Mouse (Mus musculus) cerebellum, postnatal 14 days (tissue): Measurements from ENCODE around the gene Hunk.

ENCODE experiments used
- DNase-seq, 2 experiments: peaks; one replicate each; pipeline ENCODE4 v3.0.0; 2021; ENCODE audit warnings: mixed read lengths in 2 of 2

The Hunk gene

GRCm38 (mm10) chr16:90385688-90386513, at the start of gene Hunk:
Gene Hunk, plus strand, starts transcription at chr16:90386013.
- DNase-seq = peak; percentile 64 to 65

GRCm38 (mm10) chr16:90339026-90339425, 46.8 kb upstream of the Hunk start:
- no peak for DNase-seq

- DNase-seq = no peak
Observed at GRCm38 (mm10) chr16:90341086-90341485, 44.7 kb upstream of the Hunk start.

GRCm38 (mm10) chr16:90349700-90350548, 35.9 kb upstream of the Hunk start:
- DNase-seq = peak; percentile 74 to 79

- DNase-seq = no peak
Observed at GRCm38 (mm10) chr16:90351726-90352125, 34.1 kb upstream of the Hunk start.

- no peak for DNase-seq
Observed at GRCm38 (mm10) chr16:90352691-90353090, 33.1 kb upstream of the Hunk start.

GRCm38 (mm10) chr16:90353156-90353555, 32.7 kb upstream of the Hunk start:
- no peak for DNase-seq

- no peak for DNase-seq
Observed at GRCm38 (mm10) chr16:90359329-90359728, 26.5 kb upstream of the Hunk start.

- no peak for DNase-seq
Observed at GRCm38 (mm10) chr16:90359750-90360149, 26.1 kb upstream of the Hunk start.

GRCm38 (mm10) chr16:90360327-90360726, 25.5 kb upstream of the Hunk start:
- DNase-seq = peak in 1 of 2 experiments; percentile 13

GRCm38 (mm10) chr16:90362926-90363325, 22.9 kb upstream of the Hunk start:
- no peak for DNase-seq

GRCm38 (mm10) chr16:90379897-90380296, 5.9 kb upstream of the Hunk start:
- DNase-seq = peak; percentile 92 to 95

GRCm38 (mm10) chr16:90381633-90382032, 4.2 kb upstream of the Hunk start:
- DNase-seq = peak in 1 of 2 experiments; percentile 66

- DNase-seq = peak; percentile 71 to 76
Observed at GRCm38 (mm10) chr16:90382701-90383280, 3.0 kb upstream of the Hunk start.

GRCm38 (mm10) chr16:90384058-90384457, 1.8 kb upstream of the Hunk start:
- peak; percentile 31 to 43 for DNase-seq

GRCm38 (mm10) chr16:90384846-90385245, 967 bp upstream of the Hunk start:
- DNase-seq = peak; percentile 28 to 57

GRCm38 (mm10) chr16:90385326-90385687, 506 bp upstream of the Hunk start:
- DNase-seq = no peak

GRCm38 (mm10) chr16:90386514-90387160, 824 bp downstream of the Hunk start:
- DNase-seq = peak; percentile 57 to 67

GRCm38 (mm10) chr16:90387161-90387671, 1.4 kb downstream of the Hunk start:
- peak; percentile 46 to 65 for DNase-seq

- DNase-seq = no peak
Observed at GRCm38 (mm10) chr16:90387961-90388360, 2.1 kb downstream of the Hunk start.

GRCm38 (mm10) chr16:90389103-90389750, 3.4 kb downstream of the Hunk start:
- no peak for DNase-seq

GRCm38 (mm10) chr16:90390731-90391130, 4.9 kb downstream of the Hunk start:
- DNase-seq = no peak
